Mouse (Mus musculus) CH12.LX (cell line): Measurements from ENCODE around the gene Ptch2.

Experiments used
- GABPA ChIP-seq: IDR thresholded peaks from 2 replicates; pipeline ENCODE4 v1.6.1; 2012; ENCODE audit warnings: low read depth, low read length, improper control_type of control experiment, inconsistent platforms; ENCODE audit not compliant: insufficient replicate concordance
- MXI1 ChIP-seq: IDR thresholded peaks from 2 replicates; pipeline ENCODE4 v1.6.1; 2011; ENCODE audit warnings: mild to moderate bottlenecking, low read depth, low read length, improper control_type of control experiment
- SMC3 ChIP-seq: IDR thresholded peaks from 2 replicates; pipeline ENCODE4 v1.6.1; 2011; ENCODE audit warnings: low read depth, low read length, improper control_type of control experiment
- UBTF ChIP-seq: IDR thresholded peaks from 2 replicates; pipeline ENCODE4 v1.6.1; 2012; ENCODE audit warnings: low read depth, mild to moderate bottlenecking, inconsistent platforms, low read length, improper control_type of control experiment, moderate library complexity

- TF ChIP-seq UBTF = no peak
- TF ChIP-seq GABPA = no peak
- no peak for TF ChIP-seq MXI1
- no peak for TF ChIP-seq SMC3
Observed at GRCm38 (mm10) chr4:117127991-117128686, 32.3 kb downstream of the Ptch2 start.
